Mouse (Mus musculus) layer of hippocampus, adult 2 months (tissue): Measurements from ENCODE around the gene Naaa. TPM values are rescaled to one million over a fixed set of nuclear protein-coding genes. Genes with fewer than 3 reads are reported as not detected.
A peak's percentile ranks its signal among the peaks of the same experiment; 100 is the strongest.

ENCODE experiments used
- DNase-seq, 2 experiments: peaks; one replicate each; pipeline ENCODE4 v3.0.0; 2022; ENCODE audit warnings: low spot score in 2 of 2
- H3K27ac ChIP-seq: fragments of 200-600 bp; 2 replicates; pipeline ENCODE4 v1.8.1; 2022
- H3K4me3 ChIP-seq: fragments of 200-600 bp; 2 replicates; pipeline ENCODE4 v1.8.1; 2022; ENCODE audit warnings: mild to moderate bottlenecking
- CTCF ChIP-seq: fragments of 200-600 bp; conservative IDR thresholded peaks from 2 replicates; pipeline ENCODE4 v1.8.1; 2022; ENCODE audit warnings: antibody characterized with exemption, mild to moderate bottlenecking, moderate library complexity
- long read RNA-seq, 2 experiments: library from polyadenylated mRNA; stranded (forward); transcript quantifications; one replicate each; pipeline ENCODE4 v2.0.0; 2021; ENCODE audit warnings: borderline mapping rate in 2 of 2
- total RNA-seq, 2 experiments: library from RNA; stranded (reverse); gene quantifications; 2 replicates each; pipeline ENCODE4 v1.2.3; 2021

The Naaa gene
- total RNA-seq = 10 to 100 TPM; 50.1 to 51.0 TPM
- long read RNA-seq, experiment 1, transcript Naaa-201 (11 exons, 2,414 nt) = major isoform, 23 of 24 reads
- long read RNA-seq, experiment 1, partial matches to known transcripts = 0 of 24 reads
- long read RNA-seq, experiment 1, other reads (novel, unspliced or antisense) = 1 of 24 reads
- long read RNA-seq, experiment 2, transcript Naaa-201 (11 exons, 2,414 nt) = major isoform, 33 of 39 reads
- long read RNA-seq, experiment 2, partial matches to known transcripts = 3 of 39 reads
- long read RNA-seq, experiment 2, other reads (novel, unspliced or antisense) = 3 of 39 reads

DNA sequence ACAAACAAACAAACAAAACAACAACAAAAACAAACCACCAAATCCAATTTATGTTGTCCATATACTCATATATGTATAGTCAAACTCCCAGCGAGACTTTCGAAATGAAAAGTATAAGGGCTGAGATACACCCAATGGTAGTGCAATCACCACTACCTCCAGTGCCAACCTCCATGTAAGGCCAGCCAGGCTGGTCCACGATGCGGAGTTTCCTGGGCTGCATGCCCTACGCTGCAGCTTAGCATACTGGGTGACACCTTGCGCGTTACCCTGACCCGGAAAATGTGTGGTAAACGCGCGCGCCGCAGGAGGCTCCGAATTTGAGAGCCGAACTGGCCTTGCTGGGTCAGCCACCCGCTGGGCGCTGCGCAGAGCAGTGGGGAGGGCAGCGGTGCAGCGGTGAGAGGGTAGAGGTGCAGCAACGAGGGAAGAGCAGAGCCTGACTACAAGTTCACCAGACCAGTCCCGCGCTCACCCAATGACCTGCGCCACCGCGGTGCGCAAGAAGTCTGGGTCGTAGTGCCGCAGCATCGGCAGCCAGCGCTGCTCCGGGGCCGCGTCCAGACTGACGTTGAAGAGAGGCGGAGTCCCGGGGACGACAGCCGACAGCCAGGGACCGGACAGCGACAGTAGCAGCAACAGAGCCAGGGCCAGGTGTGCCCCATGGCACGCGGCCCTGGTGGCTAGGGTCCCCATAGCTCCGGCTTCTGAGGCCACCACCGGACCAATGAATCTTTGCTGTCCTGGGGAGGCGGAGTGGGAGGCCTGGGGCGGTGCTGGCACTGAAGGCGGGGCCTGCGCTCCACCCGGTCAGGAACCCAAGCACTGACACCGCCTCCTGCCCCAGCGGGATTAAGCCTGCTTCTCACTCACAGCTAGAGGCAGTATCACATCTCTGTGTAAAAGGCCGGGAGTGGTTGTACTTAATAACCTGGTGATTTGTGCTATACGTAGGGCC, at the start of gene Naaa:
TSS of gene Naaa (minus strand) at position 734 of the 958 bp plus-strand sequence.
- peak; percentile 77 to 81 for DNase-seq
- Histone ChIP-seq H3K27ac (peak within 1 kb of the TSS; percentile 84), H3K4me3 (peak within 1 kb of the TSS; percentile 81)
- TF ChIP-seq CTCF = peak; percentile 67

DNA sequence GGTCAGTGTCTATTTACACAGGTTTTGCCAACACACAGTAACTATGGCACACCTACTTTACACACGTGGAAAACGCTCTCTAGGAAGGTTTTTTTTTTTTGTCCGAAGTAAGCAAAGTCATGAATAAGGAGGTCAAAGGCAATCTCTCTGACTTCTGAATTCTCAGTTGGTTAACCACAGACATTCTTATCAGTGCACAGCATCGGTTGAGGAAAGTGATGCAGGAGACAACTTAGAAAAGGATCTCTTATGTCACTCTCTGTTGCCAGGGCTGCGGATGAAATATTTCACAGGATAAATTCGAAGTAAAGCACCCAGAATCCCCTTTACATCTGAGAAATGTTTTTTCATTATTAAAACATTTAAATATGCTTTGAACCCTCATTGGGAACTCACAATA, 49.4 kb upstream of the Naaa start:
- no peak for DNase-seq
- no peak overlapping the region for H3K27ac ChIP-seq
- no peak overlapping the region for H3K4me3 ChIP-seq
- no peak for TF ChIP-seq CTCF

DNA sequence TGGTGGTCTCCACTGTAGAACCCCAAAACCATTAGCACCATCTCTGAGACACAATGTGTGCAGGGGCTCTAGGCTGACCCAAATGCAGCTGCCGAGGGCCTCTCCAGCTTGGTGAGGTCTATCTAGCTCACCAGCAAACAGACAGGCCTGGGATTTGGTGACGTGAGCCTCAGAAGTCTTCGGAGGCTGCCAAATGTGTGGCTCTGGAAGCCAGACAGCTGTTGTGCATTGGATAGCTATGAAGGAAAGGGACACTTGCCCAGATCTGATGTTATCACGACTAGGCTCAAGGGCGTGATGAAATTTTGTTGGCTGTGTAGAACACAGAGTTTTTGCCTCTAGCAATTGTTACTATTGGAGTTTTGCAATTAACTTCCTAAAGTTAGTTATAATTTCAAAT, 45.3 kb upstream of the Naaa start:
- no peak overlapping the region for H3K27ac ChIP-seq
- TF ChIP-seq CTCF = no peak
- no peak for DNase-seq
- H3K4me3 ChIP-seq = no peak overlapping the region

DNA sequence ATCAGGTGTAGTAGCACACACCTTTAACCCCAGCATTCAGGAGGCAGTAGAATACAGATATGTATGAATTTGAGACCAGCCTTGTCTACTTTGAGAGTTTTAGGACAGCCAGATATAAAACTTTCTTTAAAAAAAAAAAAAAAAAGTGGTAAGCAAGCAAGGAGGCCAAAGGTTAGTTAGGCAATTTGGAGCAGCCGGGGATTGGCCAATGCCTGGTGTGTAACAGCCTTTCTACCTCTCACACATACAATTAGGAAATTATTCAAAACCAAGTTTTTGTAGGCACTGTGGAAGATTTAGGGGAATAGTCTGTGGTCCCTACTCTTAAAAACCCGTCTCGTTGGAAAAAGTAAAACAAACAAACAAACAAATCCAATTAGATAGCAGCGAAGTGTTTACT, 44.6 kb upstream of the Naaa start:
- no peak overlapping the region for H3K27ac ChIP-seq
- DNase-seq = no peak
- no peak overlapping the region for H3K4me3 ChIP-seq
- TF ChIP-seq CTCF = no peak

DNA sequence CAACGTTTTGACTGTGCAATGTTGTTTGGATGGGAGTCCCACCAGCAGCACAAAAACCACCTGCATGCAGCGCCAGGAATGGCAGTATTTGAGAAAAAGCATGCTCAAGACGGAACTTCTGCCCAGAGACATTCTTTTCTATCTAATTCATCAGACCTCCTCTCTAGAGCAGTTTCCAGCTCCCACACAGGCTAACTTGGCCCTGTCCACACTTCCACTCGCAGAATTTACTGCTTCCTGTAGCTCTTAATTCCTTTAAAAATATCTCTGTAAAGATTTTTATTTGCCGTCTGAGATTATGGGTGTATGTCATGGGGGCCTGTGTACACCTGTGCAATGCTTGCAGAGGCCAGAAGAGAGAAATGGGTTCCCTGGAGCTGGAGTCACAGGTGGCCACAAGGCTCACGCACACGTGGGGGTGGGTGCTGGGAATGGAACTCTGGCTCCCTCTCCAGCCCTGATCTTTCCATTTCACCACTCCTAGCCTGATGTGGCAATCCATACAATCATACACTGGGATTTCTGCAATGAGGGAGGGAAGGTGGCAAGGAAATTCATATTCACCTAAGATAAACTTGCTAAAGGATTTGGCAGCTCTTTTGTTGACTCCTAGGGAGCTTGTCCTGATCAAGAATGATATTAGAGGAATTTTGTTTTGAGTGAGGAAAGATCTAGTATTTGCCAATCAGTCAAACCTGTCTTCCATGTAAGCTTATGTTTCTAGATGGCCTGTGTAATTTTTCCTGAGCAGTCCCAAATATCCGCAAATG, 43.8 kb upstream of the Naaa start:
- no peak overlapping the region for H3K27ac ChIP-seq
- H3K4me3 ChIP-seq = no peak overlapping the region
- no peak for TF ChIP-seq CTCF
- no peak for DNase-seq

DNA sequence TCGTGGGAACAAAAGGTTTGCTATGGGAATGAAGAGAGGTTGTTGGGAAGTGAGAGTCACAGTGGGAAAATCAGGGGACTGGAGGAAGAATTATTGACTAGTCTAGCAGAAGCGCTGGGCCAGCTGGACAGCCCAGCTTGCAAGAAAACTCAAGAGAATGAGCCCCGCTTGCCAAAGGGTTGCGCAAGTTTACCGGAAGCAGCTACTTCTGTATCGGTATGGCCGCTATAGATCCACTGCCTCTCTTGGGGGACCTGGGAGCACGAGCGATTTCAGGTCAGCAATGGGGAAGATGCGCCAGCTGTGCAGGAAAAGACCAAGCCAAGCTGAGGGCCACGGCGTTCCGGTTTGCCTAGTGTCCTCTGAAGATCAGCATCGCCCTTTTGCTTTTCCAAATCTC, 40.6 kb upstream of the Naaa start:
- Histone ChIP-seq H3K27ac (no peak overlapping the region), H3K4me3 (no peak overlapping the region)
- no peak for TF ChIP-seq CTCF
- DNase-seq = no peak

DNA sequence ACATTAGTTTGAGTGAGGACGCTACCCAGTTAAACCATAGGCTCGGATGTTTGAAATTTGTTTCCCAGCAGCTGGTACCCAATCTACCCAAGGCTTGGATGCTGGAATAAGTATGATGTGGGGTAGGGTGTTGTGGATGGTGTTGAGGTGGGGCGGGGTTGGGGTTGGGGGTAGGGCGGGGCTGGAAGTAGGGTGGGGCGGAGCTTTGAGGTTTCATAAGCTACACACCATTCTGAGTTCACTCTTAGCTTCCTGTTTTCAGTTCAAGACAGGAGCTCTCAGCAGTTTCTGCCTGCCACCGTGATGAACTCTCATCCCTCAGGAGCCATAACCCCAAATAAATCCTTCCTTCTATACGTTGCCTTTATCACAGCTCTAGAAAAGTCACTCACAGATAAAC, 40.1 kb upstream of the Naaa start:
- H3K4me3 ChIP-seq = no peak overlapping the region
- no peak overlapping the region for H3K27ac ChIP-seq
- DNase-seq = no peak
- TF ChIP-seq CTCF = no peak

DNA sequence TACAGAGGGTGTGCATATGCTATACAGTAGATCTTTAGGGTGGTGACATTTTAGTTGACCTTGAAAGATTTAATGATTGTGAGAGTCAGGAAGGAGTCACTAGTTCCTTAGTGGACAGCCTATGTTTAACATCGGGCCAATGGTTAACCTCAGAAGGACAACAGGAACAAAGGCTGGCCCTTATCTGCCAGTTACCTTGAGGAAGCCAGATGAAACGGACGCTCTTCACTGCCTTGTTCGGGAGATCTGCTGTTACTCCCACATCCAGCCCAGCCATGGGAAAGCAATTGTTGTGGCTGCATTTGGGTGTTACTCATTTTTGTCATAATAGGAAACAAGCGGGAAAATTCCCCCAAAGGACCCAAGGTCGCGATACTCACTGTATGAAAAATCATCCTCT, 35.8 kb upstream of the Naaa start:
- no peak for TF ChIP-seq CTCF
- no peak overlapping the region for H3K27ac ChIP-seq
- no peak overlapping the region for H3K4me3 ChIP-seq
- no peak for DNase-seq

DNA sequence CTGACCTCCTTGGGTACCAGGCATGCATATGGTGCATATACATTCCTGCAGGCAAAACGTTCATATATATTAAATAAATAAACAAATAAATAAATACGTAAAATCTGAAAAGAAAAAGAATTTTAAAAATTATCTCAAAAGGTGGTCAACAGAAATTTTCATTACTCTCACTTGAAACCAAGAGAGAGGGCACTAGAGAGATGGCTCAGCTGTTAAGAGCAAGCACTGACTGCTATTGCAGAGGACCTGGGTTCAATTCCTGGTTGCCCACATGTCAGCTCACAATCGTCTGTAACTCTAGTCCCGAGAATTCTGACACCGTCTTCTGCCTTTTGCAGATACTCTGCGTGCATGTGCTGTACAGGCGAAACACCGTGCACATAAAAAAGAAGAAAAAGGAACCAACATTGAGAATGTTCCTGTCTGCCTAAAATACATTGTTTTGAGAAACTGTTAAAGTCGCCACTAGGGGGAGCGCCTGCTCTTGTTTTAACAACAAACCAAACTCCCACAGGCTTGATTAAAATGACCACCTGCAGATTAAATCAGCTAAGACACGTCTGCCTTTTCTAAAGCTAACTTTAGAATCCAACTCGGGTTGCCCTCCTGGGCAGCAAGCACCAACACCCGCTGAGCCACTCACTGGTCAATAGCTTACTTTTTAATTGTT, 34.2 kb upstream of the Naaa start:
- no peak overlapping the region for H3K27ac ChIP-seq
- peak; percentile 81 to 88 for DNase-seq
- peak; percentile 91 for TF ChIP-seq CTCF
- H3K4me3 ChIP-seq = no peak overlapping the region

DNA sequence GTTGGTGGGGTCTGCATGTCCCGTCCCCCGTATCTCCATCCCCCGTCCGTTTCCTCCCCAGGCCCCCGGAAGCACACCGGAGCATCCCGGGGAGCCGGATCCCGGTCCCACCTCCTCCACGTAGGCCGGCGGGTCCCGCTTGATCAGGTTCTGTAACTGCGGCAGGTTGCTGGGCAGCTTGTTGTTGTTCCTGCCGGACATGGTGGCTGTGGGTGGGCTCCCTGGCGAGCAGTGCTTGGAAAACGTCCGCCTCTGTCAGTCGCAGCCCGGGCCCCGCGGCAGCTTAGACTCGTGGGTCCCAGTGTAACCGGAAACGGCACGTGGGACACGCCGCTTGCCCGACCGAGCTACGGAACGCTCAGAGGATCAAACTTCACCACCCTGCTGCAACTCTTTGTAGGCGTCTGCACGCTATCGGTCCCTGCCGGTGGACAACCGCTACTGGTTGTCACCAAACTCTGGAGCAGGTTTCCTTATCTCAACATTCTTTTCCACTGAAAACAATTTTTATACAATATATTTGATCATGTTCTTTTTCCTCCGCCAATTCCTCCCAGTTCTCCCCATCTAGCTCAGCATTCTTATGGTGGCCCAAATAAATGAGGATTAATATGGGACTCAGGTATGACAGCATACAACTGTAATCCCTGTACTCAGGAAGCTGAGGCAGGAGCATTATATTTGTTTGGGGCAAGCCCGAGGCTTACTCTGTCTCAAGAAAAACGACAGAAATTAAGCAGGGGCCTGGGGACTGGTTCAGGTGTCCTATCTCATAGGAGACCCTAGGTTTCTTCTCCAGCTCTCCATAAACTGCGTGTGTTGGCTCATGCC, 31.9 kb upstream of the Naaa start, which contains the start of gene Sdad1:
TSS of gene Sdad1 (minus strand) at position 799 of the 831 bp plus-strand sequence.
- Histone ChIP-seq H3K27ac (peak within 1 kb of the TSS; percentile 66), H3K4me3 (peak within 1 kb of the TSS; percentile 95)
- peak; percentile 93 to 95 for DNase-seq
- TF ChIP-seq CTCF = peak; percentile 87

DNA sequence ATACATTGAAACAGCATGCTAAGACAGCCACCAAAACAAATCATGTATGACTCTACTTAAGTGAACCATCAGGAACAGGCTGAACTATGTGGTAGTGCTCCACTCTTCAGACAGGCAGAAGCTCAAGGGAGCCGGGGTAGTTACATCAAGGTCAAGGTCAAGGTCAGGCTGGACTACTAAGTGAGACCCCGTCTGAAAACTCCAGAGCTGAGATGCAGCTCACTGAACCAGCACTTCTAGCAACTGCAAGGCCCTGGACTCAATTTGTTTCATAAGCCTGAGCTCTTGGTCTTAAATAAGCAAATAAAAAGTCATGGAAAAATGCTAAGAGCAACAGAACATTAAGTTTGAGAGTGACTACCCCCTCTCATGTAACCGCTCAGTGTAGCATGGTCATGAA, 26.3 kb upstream of the Naaa start:
- no peak for DNase-seq
- Histone ChIP-seq H3K4me3 (no peak overlapping the region), H3K27ac (no peak overlapping the region)
- TF ChIP-seq CTCF = no peak
